Mouse (Mus musculus): ENCODE measurements at regions not wholly inside any gene's neighbourhood (a gene's known extent, or its start where the extent isn't known, plus 50 kb on each side); places are given as distances from the start of the nearest gene placed in this dataset.

GRCm38 (mm10) chr6:49637654-49638053 lies 184.9 kb upstream of the Npy start (continued):
- TF ChIP-seq POLR2A (IDR thresholded peaks at IDR 0.05; ENCODE audit: control insufficient read depth in 1 of 2, insufficient read depth in 1 of 2, low read depth in 1 of 2, low read length in 2 of 2, poor library complexity in 1 of 2) (no peak), USF2 (IDR thresholded peaks at IDR 0.05; ENCODE audit: borderline replicate concordance in 1 of 2, insufficient read depth in 1 of 2, low read depth in 1 of 2, low read length in 2 of 2) (no peak)

GRCm38 (mm10) chr6:49641256-49641655 lies 181.3 kb upstream of the Npy start:
- Histone ChIP-seq H3K9ac (ENCODE audit: control insufficient read depth, low read depth, low read length, poor library complexity, severe bottlenecking) (no peak overlapping the region), H3K79me2 (ENCODE audit: control insufficient read depth, insufficient read depth, low read length, poor library complexity) (no peaks in the 10 kb centered on the region), H3K4me1 (ENCODE audit: control insufficient read depth in 1 of 2, insufficient read depth in 2 of 2, low read length in 2 of 2) (no peaks in the 10 kb centered on the region), H3K9me3 (replicated peaks; ENCODE audit: insufficient read depth, low read length) (no peaks in the 10 kb centered on the region), H3K4me3 (ENCODE audit: control insufficient read depth in 1 of 2, insufficient read depth in 1 of 2, low read depth in 2 of 2, low read length in 2 of 2) (no peak overlapping the region), H3K27me3 (ENCODE audit: control insufficient read depth in 1 of 2, insufficient read depth in 2 of 2, low read length in 2 of 2) (no peaks in the 10 kb centered on the region), H3K36me3 (ENCODE audit: control insufficient read depth in 1 of 2, insufficient read depth in 2 of 2, low read length in 2 of 2) (no peaks in the 10 kb centered on the region), H3K27ac (ENCODE audit: control insufficient read depth, low read depth, low read length) (no peak overlapping the region)
- TF ChIP-seq POLR2AphosphoS2 (IDR thresholded peaks at IDR 0.05; ENCODE audit: low read length) (no peak), EP300 (IDR thresholded peaks at IDR 0.05; ENCODE audit: low read depth in 1 of 2, low read length in 2 of 2) (no peak), MEF2A (IDR thresholded peaks at IDR 0.05; ENCODE audit: extremely low read depth, insufficient replicate concordance, low read depth, low read length, poor library complexity, severe bottlenecking) (no peak), BHLHE40 (IDR thresholded peaks at IDR 0.05; ENCODE audit: borderline replicate concordance, low read depth, low read length) (no peak), CHD1 (IDR thresholded peaks at IDR 0.05; ENCODE audit: low read depth, low read length) (no peak), NRF1 (IDR thresholded peaks at IDR 0.05; ENCODE audit: insufficient read depth, low read depth, low read length, poor library complexity, severe bottlenecking) (no peak), HCFC1 (IDR thresholded peaks at IDR 0.05; ENCODE audit: low read depth, low read length) (no peak), ZMIZ1 (IDR thresholded peaks at IDR 0.05; ENCODE audit: low read depth, low read length) (no peak), GABPA (IDR thresholded peaks at IDR 0.05; ENCODE audit: low read depth, low read length) (no peak), CHD2 (IDR thresholded peaks at IDR 0.05; ENCODE audit: low read length) (no peak), MYB (IDR thresholded peaks at IDR 0.05; ENCODE audit: low read depth, low read length) (no peak), TBP (IDR thresholded peaks at IDR 0.05; ENCODE audit: low read depth, low read length) (no peak)
- DNase-seq (ENCODE audit: low read depth, low spot score), result no peak

GRCm38 (mm10) chr6:49654541-49655130 lies 167.9 kb upstream of the Npy start:
- TF ChIP-seq JUND (IDR thresholded peaks at IDR 0.05; ENCODE audit: low read depth, low read length), result no peak
- TF ChIP-seq KAT2A (conservative IDR thresholded peaks at IDR 0.05; ENCODE audit: low read depth, low read length), result no peak
- TF ChIP-seq NELFE (IDR thresholded peaks at IDR 0.05; ENCODE audit: low read depth, low read length), result no peak
- TF ChIP-seq POLR2A (IDR thresholded peaks at IDR 0.05; ENCODE audit: control insufficient read depth in 1 of 2, insufficient read depth in 1 of 2, low read depth in 1 of 2, low read length in 2 of 2, poor library complexity in 1 of 2), result no peak
- TF ChIP-seq EP300 (IDR thresholded peaks at IDR 0.05; ENCODE audit: low read depth in 1 of 2, low read length in 2 of 2), result no peak
- TF ChIP-seq ZKSCAN1 (IDR thresholded peaks at IDR 0.05; ENCODE audit: low read depth, low read length), result no peak
- no peaks in the 10 kb centered on the region for H3K9me3 ChIP-seq (replicated peaks; ENCODE audit: insufficient read depth, low read length)
- H3K4me3 ChIP-seq (ENCODE audit: control insufficient read depth in 1 of 2, insufficient read depth in 1 of 2, low read depth in 2 of 2, low read length in 2 of 2), result no peak overlapping the region
- H3K4me1 ChIP-seq (ENCODE audit: control insufficient read depth in 1 of 2, insufficient read depth in 2 of 2, low read length in 2 of 2), result no peaks in the 10 kb centered on the region
- no peak for DNase-seq (ENCODE audit: low read depth, low spot score)
- no peaks in the 10 kb centered on the region for H3K27me3 ChIP-seq (ENCODE audit: control insufficient read depth in 1 of 2, insufficient read depth in 2 of 2, low read length in 2 of 2)
- no peak overlapping the region for H3K9ac ChIP-seq (ENCODE audit: control insufficient read depth, low read depth, low read length, poor library complexity, severe bottlenecking)
- H3K27ac ChIP-seq (ENCODE audit: control insufficient read depth, low read depth, low read length), result no peak overlapping the region
- H3K36me3 ChIP-seq (ENCODE audit: control insufficient read depth in 1 of 2, insufficient read depth in 2 of 2, low read length in 2 of 2), result no peaks in the 10 kb centered on the region
- no peaks in the 10 kb centered on the region for H3K79me2 ChIP-seq (ENCODE audit: control insufficient read depth, insufficient read depth, low read length, poor library complexity)

All from MEL (cell line).